Mouse (Mus musculus) MEL (cell line): ENCODE measurements around the gene Itsn1. TPM values are rescaled to one million over a fixed set of nuclear protein-coding genes. Genes with fewer than 3 reads are reported as not detected.

Experiments
- DNase-seq: peaks from one replicate; pipeline ENCODE4 v3.0.0; 2011; ENCODE audit warnings: low read depth, low spot score
- H3K27ac ChIP-seq: 2 replicates; pipeline ENCODE4 v1.5.1; 2012; ENCODE audit warnings: low read depth, mild to moderate bottlenecking, control low read depth, low read length, moderate library complexity; ENCODE audit not compliant: control insufficient read depth
- H3K27me3 ChIP-seq, 2 experiments: fragments of 150-350 bp in 1 of 2; sonication (generic) in 1 of 2; 2 replicates each; pipeline ENCODE4 v1.6.1; 2012; ENCODE audit warnings: low read length in 2 of 2, mild to moderate bottlenecking in 2 of 2, improper control_type of control experiment in 1 of 2, moderate library complexity in 1 of 2; ENCODE audit not compliant: insufficient read depth in 2 of 2, control insufficient read depth in 1 of 2
- H3K36me3 ChIP-seq, 2 experiments: 2 replicates each; pipeline ENCODE4 v1.6.1; 2012 to 2014; ENCODE audit warnings: low read length in 2 of 2, improper control_type of control experiment in 1 of 2, inconsistent platforms in 1 of 2, mild to moderate bottlenecking in 1 of 2; ENCODE audit not compliant: insufficient read depth in 2 of 2, control insufficient read depth in 1 of 2
- H3K4me1 ChIP-seq, 2 experiments: fragments of 150-350 bp in 1 of 2; sonication (generic) in 1 of 2; 2 replicates each; pipeline ENCODE4 v1.6.1; 2012; ENCODE audit warnings: low read length in 2 of 2, improper control_type of control experiment in 1 of 2, mild to moderate bottlenecking in 1 of 2; ENCODE audit not compliant: insufficient read depth in 2 of 2, control insufficient read depth in 1 of 2
- H3K4me3 ChIP-seq, 2 experiments: fragments of 150-350 bp in 1 of 2; sonication (generic) in 1 of 2; 2 replicates each; pipeline ENCODE4 v1.5.1; 2012; ENCODE audit warnings: low read depth in 2 of 2, low read length in 2 of 2, mild to moderate bottlenecking in 2 of 2, moderate library complexity in 2 of 2, control low read depth in 1 of 2, improper control_type of control experiment in 1 of 2; ENCODE audit not compliant: control insufficient read depth in 1 of 2, insufficient read depth in 1 of 2
- H3K79me2 ChIP-seq: 2 replicates; pipeline ENCODE4 v1.6.1; 2012; ENCODE audit warnings: mild to moderate bottlenecking, low read length, moderate library complexity; ENCODE audit not compliant: control insufficient read depth, poor library complexity, insufficient read depth
- H3K9ac ChIP-seq: 2 replicates; pipeline ENCODE4 v1.6.1; 2012; ENCODE audit warnings: low read depth, mild to moderate bottlenecking, control low read depth, low read length, moderate library complexity; ENCODE audit not compliant: control insufficient read depth, poor library complexity, severe bottlenecking
- H3K9me3 ChIP-seq: fragments of 150-350 bp; sonication (generic); replicated peaks from 2 replicates; pipeline ENCODE4 v1.6.1; 2012; ENCODE audit warnings: mild to moderate bottlenecking, low read length, improper control_type of control experiment, moderate library complexity; ENCODE audit not compliant: insufficient read depth
- BHLHE40 ChIP-seq: IDR thresholded peaks from 2 replicates; pipeline ENCODE4 v1.6.1; 2012; ENCODE audit warnings: low read depth, mild to moderate bottlenecking, inconsistent platforms, low read length, improper control_type of control experiment, borderline replicate concordance
- CHD1 ChIP-seq: IDR thresholded peaks from 2 replicates; pipeline ENCODE4 v1.6.1; 2012; ENCODE audit warnings: low read depth, mild to moderate bottlenecking, inconsistent platforms, low read length, improper control_type of control experiment
- CTCF ChIP-seq, 3 experiments: IDR thresholded peaks in 2 of 3; conservative IDR thresholded peaks in 1 of 3; 2 replicates each; pipeline ENCODE4 v1.5.1; 2011 to 2012; ENCODE audit warnings: low read length in 3 of 3, low read depth in 2 of 3, mild to moderate bottlenecking in 2 of 3, improper control_type of control experiment in 1 of 3, inconsistent platforms in 1 of 3, mixed read lengths in 1 of 3, moderate library complexity in 1 of 3; ENCODE audit not compliant: control insufficient read depth in 1 of 3, insufficient read depth in 1 of 3, poor library complexity in 1 of 3, severe bottlenecking in 1 of 3
- E2F4 ChIP-seq: IDR thresholded peaks from 2 replicates; pipeline ENCODE4 v1.6.1; 2011; ENCODE audit warnings: low read depth, low read length, improper control_type of control experiment, borderline replicate concordance
- ELF1 ChIP-seq: IDR thresholded peaks from 2 replicates; pipeline ENCODE4 v1.6.1; 2014; ENCODE audit warnings: low read depth, mild to moderate bottlenecking, inconsistent platforms, low read length, improper control_type of control experiment, moderate library complexity
- EP300 ChIP-seq, 2 experiments: IDR thresholded peaks; 2 replicates each; pipeline ENCODE4 v1.6.1; 2011; ENCODE audit warnings: improper control_type of control experiment in 2 of 2, low read length in 2 of 2, low read depth in 1 of 2, mild to moderate bottlenecking in 1 of 2
- ETS1 ChIP-seq: IDR thresholded peaks from 2 replicates; pipeline ENCODE4 v1.6.1; 2012; ENCODE audit warnings: low read depth, mild to moderate bottlenecking, inconsistent platforms, low read length, improper control_type of control experiment, moderate library complexity
- GABPA ChIP-seq: IDR thresholded peaks from 2 replicates; pipeline ENCODE4 v1.6.1; 2012; ENCODE audit warnings: low read depth, mild to moderate bottlenecking, inconsistent platforms, low read length, improper control_type of control experiment, moderate library complexity
- GATA1 ChIP-seq: IDR thresholded peaks from 2 replicates; pipeline ENCODE4 v1.6.1; 2011; ENCODE audit warnings: low read depth, low read length, improper control_type of control experiment
- JUND ChIP-seq: IDR thresholded peaks from 2 replicates; pipeline ENCODE4 v1.6.1; 2011; ENCODE audit warnings: low read depth, mild to moderate bottlenecking, improper control_type of control experiment, low read length
- KAT2A ChIP-seq: conservative IDR thresholded peaks from 2 replicates; pipeline ENCODE4 v1.6.1; 2012; ENCODE audit warnings: low read depth, low read length, improper control_type of control experiment, inconsistent platforms
- MAFK ChIP-seq: IDR thresholded peaks from 2 replicates; pipeline ENCODE4 v1.6.1; 2011; ENCODE audit warnings: low read depth, mild to moderate bottlenecking, low read length, improper control_type of control experiment, borderline replicate concordance
- MAX ChIP-seq: IDR thresholded peaks from 2 replicates; pipeline ENCODE4 v1.6.1; 2011; ENCODE audit warnings: low read length, improper control_type of control experiment
- MAZ ChIP-seq: IDR thresholded peaks from 2 replicates; pipeline ENCODE4 v1.6.1; 2012; ENCODE audit warnings: low read depth, mild to moderate bottlenecking, inconsistent platforms, low read length, improper control_type of control experiment
- MEF2A ChIP-seq: IDR thresholded peaks from 2 replicates; pipeline ENCODE4 v1.6.1; 2014; ENCODE audit warnings: low read depth, mild to moderate bottlenecking, inconsistent platforms, low read length, improper control_type of control experiment; ENCODE audit not compliant: poor library complexity, insufficient replicate concordance, severe bottlenecking; ENCODE audit errors: extremely low read depth
- NELFE ChIP-seq: IDR thresholded peaks from 2 replicates; pipeline ENCODE4 v1.6.1; 2011; ENCODE audit warnings: low read depth, low read length, improper control_type of control experiment
- NRF1 ChIP-seq: IDR thresholded peaks from 2 replicates; pipeline ENCODE4 v1.6.1; 2014; ENCODE audit warnings: low read depth, mild to moderate bottlenecking, inconsistent platforms, low read length, improper control_type of control experiment, moderate library complexity; ENCODE audit not compliant: poor library complexity, insufficient read depth, severe bottlenecking
- POLR2A ChIP-seq, 2 experiments: IDR thresholded peaks; 2 replicates each; pipeline ENCODE4 v1.6.1; 2011 to 2012; ENCODE audit warnings: low read length in 2 of 2, mild to moderate bottlenecking in 2 of 2, control low read depth in 1 of 2, improper control_type of control experiment in 1 of 2, low read depth in 1 of 2, moderate library complexity in 1 of 2; ENCODE audit not compliant: control insufficient read depth in 1 of 2, insufficient read depth in 1 of 2, poor library complexity in 1 of 2
- RCOR1 ChIP-seq: IDR thresholded peaks from 2 replicates; pipeline ENCODE4 v1.6.1; 2012; ENCODE audit warnings: low read depth, mild to moderate bottlenecking, inconsistent platforms, low read length, improper control_type of control experiment
- SIN3A ChIP-seq: IDR thresholded peaks from 2 replicates; pipeline ENCODE4 v1.6.1; 2012; ENCODE audit warnings: low read length, improper control_type of control experiment, inconsistent platforms
- TAL1 ChIP-seq: IDR thresholded peaks from 2 replicates; pipeline ENCODE4 v1.6.1; 2012; ENCODE audit warnings: mild to moderate bottlenecking, inconsistent platforms, low read length, moderate library complexity, mixed read lengths
- TCF12 ChIP-seq: IDR thresholded peaks from 2 replicates; pipeline ENCODE4 v1.6.1; 2014; ENCODE audit warnings: low read depth, mild to moderate bottlenecking, inconsistent platforms, low read length, improper control_type of control experiment, moderate library complexity
- USF1 ChIP-seq: IDR thresholded peaks from 2 replicates; pipeline ENCODE4 v1.6.1; 2014; ENCODE audit warnings: low read depth, mild to moderate bottlenecking, inconsistent platforms, low read length, improper control_type of control experiment, moderate library complexity
- USF2 ChIP-seq, 2 experiments: IDR thresholded peaks; 2 replicates each; pipeline ENCODE4 v1.6.1; 2011 to 2012; ENCODE audit warnings: improper control_type of control experiment in 2 of 2, low read length in 2 of 2, borderline replicate concordance in 1 of 2, inconsistent platforms in 1 of 2, low read depth in 1 of 2, mild to moderate bottlenecking in 1 of 2; ENCODE audit not compliant: insufficient read depth in 1 of 2
- ZC3H11A ChIP-seq: IDR thresholded peaks from 2 replicates; pipeline ENCODE4 v1.6.1; 2012; ENCODE audit warnings: low read depth, mild to moderate bottlenecking, inconsistent platforms, low read length, improper control_type of control experiment
- ZKSCAN1 ChIP-seq: IDR thresholded peaks from 2 replicates; pipeline ENCODE4 v1.6.1; 2012; ENCODE audit warnings: low read depth, mild to moderate bottlenecking, inconsistent platforms, low read length, improper control_type of control experiment, moderate library complexity
- ZNF384 ChIP-seq: IDR thresholded peaks from 2 replicates; pipeline ENCODE4 v1.6.1; 2012; ENCODE audit warnings: low read depth, mild to moderate bottlenecking, inconsistent platforms, low read length, improper control_type of control experiment
- polyA plus RNA-seq, 2 experiments: library from polyadenylated mRNA; stranded (reverse) in 1 of 2; unstranded in 1 of 2; fragments of >175 nt in 1 of 2; fragments of >200 nt in 1 of 2; gene quantifications; 2 replicates each; pipeline versions ENCODE4 v1.2.1 to v1.2.4; 2012; ENCODE audit warnings: low replicate concordance in 2 of 2, low read depth in 1 of 2; ENCODE audit not compliant: insufficient read length in 2 of 2, insufficient read depth in 1 of 2, missing spikeins in 1 of 2
- total RNA-seq: library from RNA; depleted of rRNA; stranded (reverse); fragments of 300-350 nt; gene quantifications from 2 replicates; pipeline ENCODE4 v1.2.3, GENCODE M21; 2012

The Itsn1 gene
- total and polyA plus RNA-seq, 3 experiments = 14.7 to 36.5 TPM; not detected in 1

DNA sequence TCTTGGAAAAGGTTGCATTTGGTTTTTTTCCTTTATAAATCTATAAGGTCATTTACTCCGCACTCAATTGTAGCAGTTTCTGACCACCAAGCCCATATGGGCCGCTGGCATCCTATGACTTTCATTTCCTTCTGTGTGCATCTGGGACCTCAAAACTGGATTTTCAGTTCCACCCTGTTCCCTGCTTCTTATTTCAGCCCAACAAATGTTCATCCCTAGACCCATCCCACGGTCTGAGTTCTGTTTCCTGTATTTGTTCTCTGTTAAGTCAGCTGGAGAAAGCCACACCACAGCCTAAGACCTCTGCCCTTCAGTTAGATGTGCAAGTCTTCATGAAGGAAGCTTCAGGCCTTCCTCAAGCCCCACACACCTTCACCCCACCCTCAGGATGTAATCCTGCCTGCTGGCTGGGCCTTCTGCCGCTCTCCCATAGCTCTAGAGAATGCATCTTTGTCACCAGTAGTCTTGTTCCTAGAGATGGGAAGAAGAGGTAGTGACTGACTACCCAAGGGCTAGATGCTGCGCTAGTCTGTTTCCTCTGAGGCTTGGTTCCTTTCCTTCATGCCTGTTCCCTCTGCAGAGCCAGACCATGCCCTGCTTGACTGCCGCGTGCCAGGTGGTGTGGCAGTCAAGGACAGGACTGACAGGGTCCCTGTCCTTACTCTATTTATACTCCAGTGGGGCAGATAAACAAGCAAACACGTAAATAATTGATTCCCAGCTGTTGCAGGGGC lies 11.3 kb downstream of the Itsn1 start:
- Histone ChIP-seq H3K27me3 (no peaks in the 10 kb centered on the region), H3K27ac (no peak overlapping the region), H3K4me3 (no peak overlapping the region), H3K9ac (no peak overlapping the region), H3K4me1 (no peaks in the 10 kb centered on the region), H3K79me2 (no peaks in the 10 kb centered on the region), H3K9me3 (no peaks in the 10 kb centered on the region), H3K36me3 (no peaks in the 10 kb centered on the region)
- DNase-seq = no peak
- TF ChIP-seq ZC3H11A (no peak), ZNF384 (no peak), MAFK (no peak), ETS1 (no peak), GABPA (no peak), RCOR1 (no peak), TCF12 (no peak), ELF1 (no peak), MAZ (no peak), CHD1 (no peak), MAX (no peak), EP300 (IDR thresholded peaks at IDR 0.05; ENCODE audit: low read depth in 1 of 2, low read length in 2 of 2) (no peak), TAL1 (no peak)

GRCm38 (mm10) chr16:91740918-91741255 lies 11.8 kb downstream of the Itsn1 start:
- H3K36me3 ChIP-seq = peaks cover 0 to 2% of the 10 kb centered on the region in 2 experiments; a peak in 1 of 4 replicates
- no peaks in the 10 kb centered on the region for H3K9me3 ChIP-seq
- H3K9ac ChIP-seq = no peak overlapping the region
- no peak for TF ChIP-seq E2F4
- no peak for TF ChIP-seq ZNF384
- TF ChIP-seq GATA1 = no peak
- TF ChIP-seq NRF1 = no peak
- TF ChIP-seq USF1 = no peak
- no peak for TF ChIP-seq CTCF (IDR thresholded peaks at IDR 0.05 in 2 of 3, conservative IDR thresholded peaks at IDR 0.05 in 1 of 3; ENCODE audit: control insufficient read depth in 1 of 3, insufficient read depth in 1 of 3, low read depth in 2 of 3, low read length in 3 of 3, poor library complexity in 1 of 3, severe bottlenecking in 1 of 3)
- TF ChIP-seq BHLHE40 = no peak
- TF ChIP-seq NELFE = no peak
- no peak for TF ChIP-seq TCF12
- TF ChIP-seq USF2 (IDR thresholded peaks at IDR 0.05; ENCODE audit: borderline replicate concordance in 1 of 2, insufficient read depth in 1 of 2, low read depth in 1 of 2, low read length in 2 of 2) = no peak
- TF ChIP-seq SIN3A = no peak
- no peak for TF ChIP-seq KAT2A
- TF ChIP-seq JUND = no peak
- TF ChIP-seq TAL1 = no peak
- no peak for TF ChIP-seq ZKSCAN1
- TF ChIP-seq POLR2A (IDR thresholded peaks at IDR 0.05; ENCODE audit: control insufficient read depth in 1 of 2, insufficient read depth in 1 of 2, low read depth in 1 of 2, low read length in 2 of 2, poor library complexity in 1 of 2) = no peak
- TF ChIP-seq MEF2A = no peak
- no peaks in the 10 kb centered on the region for H3K4me1 ChIP-seq
- no peaks in the 10 kb centered on the region for H3K79me2 ChIP-seq
- no peak for DNase-seq
- no peak overlapping the region for H3K4me3 ChIP-seq
- no peaks in the 10 kb centered on the region for H3K27me3 ChIP-seq
- H3K27ac ChIP-seq = no peak overlapping the region
